Comparison of ENCODE assay signal across 8 mouse cellular contexts in genomic region chr17:65884691-65885397, GRCm38 (mm10). TPM values are rescaled to one million over a fixed set of nuclear protein-coding genes. Genes with fewer than 3 reads are reported as not detected.
DNase-seq lines count a peak whose midpoint lies in the region; ATAC-seq and TF ChIP-seq lines count a peak whose summit lies in the region.

No protein-coding gene starts in this region.

- peak; percentile 98 for ATAC-seq in heart, embryonic 11.5 days (replicated peaks; ENCODE audit: insufficient number of reproducible peaks, low FRiP score, low TSS enrichment)
- peak; percentile 100 for ATAC-seq in kidney, embryonic 16.5 days (ENCODE audit: low FRiP score, low TSS enrichment)

- no peaks in the 10 kb centered on the region for H3K27me3 ChIP-seq in C2C12 (ENCODE audit: control insufficient read depth, insufficient read depth, insufficient read length)
- H3K27me3 ChIP-seq in erythroblast, embryonic 14.5 days (ENCODE audit: control insufficient read depth), result no peaks in the 10 kb centered on the region
- no peaks in the 10 kb centered on the region for H3K27me3 ChIP-seq in heart, embryonic 11.5 days (ENCODE audit: control insufficient read depth, insufficient read depth, low read length)
- no peaks in the 10 kb centered on the region for H3K27me3 ChIP-seq in kidney, embryonic 16.5 days (ENCODE audit: insufficient read depth, low read length)
- no peaks in the 10 kb centered on the region for H3K27me3 ChIP-seq in liver, adult 2 months (ENCODE audit: control insufficient read depth, insufficient read depth, low read length)
- H3K27me3 ChIP-seq in myocyte (ENCODE audit: control insufficient read depth, insufficient read depth, insufficient read length), result no peaks in the 10 kb centered on the region
- no peaks in the 10 kb centered on the region; the same call in 1 of the 2 replicates for H3K27me3 ChIP-seq in splenic B cell, adult 2 months (ENCODE audit: control insufficient read depth, insufficient read depth, low read length, poor library complexity, severe bottlenecking)

- H3K9me3 ChIP-seq in erythroblast, embryonic 14.5 days (ENCODE audit: control insufficient read depth, low read length), result no peaks in the 10 kb centered on the region
- no peaks in the 10 kb centered on the region for H3K9me3 ChIP-seq in heart, embryonic 11.5 days (replicated peaks; ENCODE audit: control insufficient read depth, low read length)
- no peaks in the 10 kb centered on the region for H3K9me3 ChIP-seq in kidney, embryonic 16.5 days (ENCODE audit: low read length)

- H3K4me2 ChIP-seq in heart, embryonic 11.5 days, result peak overlapping the region; percentile 98
- H3K4me2 ChIP-seq in kidney, embryonic 16.5 days (replicated peaks; ENCODE audit: low read depth, low read length), result peak overlapping the region; percentile 92
- H3K4me2 ChIP-seq in myocyte (ENCODE audit: low read depth), result peak overlapping the region; percentile 83

- peak overlapping the region; percentile 89 for H3ac ChIP-seq in C2C12 (ENCODE audit: control insufficient read depth, insufficient read length, low read depth)
- peak overlapping the region; percentile 96 for H3ac ChIP-seq in myocyte (ENCODE audit: control insufficient read depth, insufficient read length)

- peaks cover 28% of the 10 kb centered on the region for H3K79me3 ChIP-seq in C2C12 (ENCODE audit: low read depth)

- peak overlapping the region; percentile 95 for H3K27ac ChIP-seq in heart, embryonic 11.5 days (ENCODE audit: low read depth, low read length)
- H3K27ac ChIP-seq in kidney, embryonic 16.5 days (ENCODE audit: low read length), result peak overlapping the region; percentile 100
- peak overlapping the region; percentile 85 for H3K27ac ChIP-seq in liver, adult 2 months (replicated peaks; ENCODE audit: insufficient read depth, low read depth, low read length)

- H3K4me3 ChIP-seq in C2C12 (ENCODE audit: insufficient read depth, poor library complexity, severe bottlenecking), result peak overlapping the region; percentile 75
- H3K4me3 ChIP-seq in erythroblast, embryonic 14.5 days (replicated peaks), result peak overlapping the region; percentile 92
- H3K4me3 ChIP-seq in heart, embryonic 11.5 days (ENCODE audit: low read depth, low read length), result peak overlapping the region; percentile 69
- H3K4me3 ChIP-seq in kidney, embryonic 16.5 days (ENCODE audit: low read length), result peak overlapping the region; percentile 93
- peak overlapping the region; percentile 94 for H3K4me3 ChIP-seq in liver, adult 2 months (ENCODE audit: insufficient read depth, low read depth, low read length)
- peak overlapping the region; percentile 40 for H3K4me3 ChIP-seq in myocyte

- H3K36me3 ChIP-seq in C2C12 (ENCODE audit: control insufficient read depth, insufficient read depth), result no peaks in the 10 kb centered on the region
- no peaks in the 10 kb centered on the region; the same call in 1 of the 2 replicates for H3K36me3 ChIP-seq in erythroblast, embryonic 14.5 days (ENCODE audit: control insufficient read depth)
- H3K36me3 ChIP-seq in heart, embryonic 11.5 days (ENCODE audit: control insufficient read depth, insufficient read depth, low read length), result no peaks in the 10 kb centered on the region
- H3K36me3 ChIP-seq in kidney, embryonic 16.5 days (ENCODE audit: insufficient read depth, low read length), result no peaks in the 10 kb centered on the region
- H3K36me3 ChIP-seq in liver, adult 2 months (ENCODE audit: control insufficient read depth, insufficient read depth, low read length), result no peaks in the 10 kb centered on the region
- no peaks in the 10 kb centered on the region for H3K36me3 ChIP-seq in myocyte (ENCODE audit: control insufficient read depth, insufficient read depth)
- H3K36me3 ChIP-seq in splenic B cell, adult 2 months (ENCODE audit: control insufficient read depth, insufficient read depth, low read length, poor library complexity, severe bottlenecking), result no peaks in the 10 kb centered on the region

- TF ChIP-seq CTCF in C2C12 (IDR thresholded peaks at IDR 0.05; ENCODE audit: control insufficient read depth, insufficient read depth, insufficient read length), result no peak
- TF ChIP-seq CTCF in brain, embryonic 14.5 days (IDR thresholded peaks at IDR 0.05; ENCODE audit: borderline replicate concordance, extremely low read depth, insufficient read depth, insufficient read length), result no peak
- TF ChIP-seq CTCF in liver, adult 2 months (IDR thresholded peaks at IDR 0.05; ENCODE audit: low read depth, low read length), result no peak

- H3K79me2 ChIP-seq in C2C12 (ENCODE audit: control insufficient read depth, insufficient read depth) (peaks cover 47% of the 10 kb centered on the region), myocyte (ENCODE audit: control insufficient read depth, insufficient read depth) (peaks cover 36% of the 10 kb centered on the region)
- peaks cover 16% of the 10 kb centered on the region for H3K79me2 ChIP-seq in liver, adult 2 months (ENCODE audit: control insufficient read depth, insufficient read depth, low read length)

- WGBS in heart, embryonic 11.5 days (ENCODE audit: insufficient replicate concordance), result under 1% methylated on average over 55 of the region's 67 CpGs
- 0% methylated on average over 58 of the region's 67 CpGs for whole genome bisulfite sequencing in kidney, embryonic 16.5 days
- under 1% methylated on average over 67 of the region's 67 CpGs for WGBS in liver, adult 2 months

- DNase-seq in brain, embryonic 14.5 days (ENCODE audit: low read depth), result peak; percentile 100
- DNase-seq in liver, adult 2 months (ENCODE audit: extremely low read depth, low read depth, low spot score), result peak; percentile 95
- peak; percentile 98 for DNase-seq in splenic B cell, adult 2 months (ENCODE audit: low read depth, low spot score)

- peaks cover 45% of the 10 kb centered on the region for H3K4me1 ChIP-seq in erythroblast, embryonic 14.5 days (ENCODE audit: control insufficient read depth)
- peaks cover 14% of the 10 kb centered on the region for H3K4me1 ChIP-seq in heart, embryonic 11.5 days (ENCODE audit: control insufficient read depth, insufficient read depth, low read length)
- H3K4me1 ChIP-seq in kidney, embryonic 16.5 days (ENCODE audit: insufficient read depth, low read length), result peaks cover 31% of the 10 kb centered on the region
- H3K4me1 ChIP-seq in liver, adult 2 months (ENCODE audit: control insufficient read depth, insufficient read depth, low read length), result peaks cover 2% of the 10 kb centered on the region; the same call in 1 of the 2 replicates

- TF ChIP-seq POLR2A in brain, embryonic 14.5 days (IDR thresholded peaks at IDR 0.05; ENCODE audit: borderline replicate concordance, extremely low read depth, insufficient read depth, insufficient read length, poor library complexity, severe bottlenecking), result peak; percentile 66
- TF ChIP-seq POLR2A in liver, adult 2 months (IDR thresholded peaks at IDR 0.05; ENCODE audit: extremely low read depth, insufficient read depth, low read length), result peak; percentile 76; the same call in 1 of the 2 replicates
- TF ChIP-seq POLR2A in myocyte (IDR thresholded peaks at IDR 0.05; ENCODE audit: insufficient read length, low read depth), result peak; percentile 59

- peak overlapping the region; percentile 90 for H3K9ac ChIP-seq in heart, embryonic 11.5 days (ENCODE audit: low read depth, low read length)
- H3K9ac ChIP-seq in kidney, embryonic 16.5 days (replicated peaks; ENCODE audit: low read length), result peak overlapping the region; percentile 85
- H3K9ac ChIP-seq in liver, adult 2 months (ENCODE audit: low read depth, low read length), result peak overlapping the region; percentile 89

TF ChIP-seq in C2C12, 6 proteins besides CTCF, POLR2A, EP300 and RAD21:
- TF ChIP-seq MYOG (IDR thresholded peaks at IDR 0.05; ENCODE audit: control insufficient read depth, extremely low read depth, insufficient read length), result no peak
- peak; percentile 52 for TF ChIP-seq MAX (IDR thresholded peaks at IDR 0.05)
- TF ChIP-seq FOSL1 (IDR thresholded peaks at IDR 0.05; ENCODE audit: insufficient read depth, low read length, poor library complexity, severe bottlenecking), result no peak
- no peak for TF ChIP-seq MYOD1 (IDR thresholded peaks at IDR 0.05; ENCODE audit: control insufficient read depth, insufficient read length, low read depth)
- TF ChIP-seq CEBPB (IDR thresholded peaks at IDR 0.05; ENCODE audit: low read depth), result no peak
TF ChIP-seq in C2C12: peak in this region for 1.

TF ChIP-seq in myocyte, 11 proteins besides CTCF, POLR2A, EP300 and RAD21:
- TF ChIP-seq E2F4 (IDR thresholded peaks at IDR 0.05; ENCODE audit: insufficient read depth) (peak; percentile 34), TCF12 (IDR thresholded peaks at IDR 0.05; ENCODE audit: insufficient read depth, poor library complexity, severe bottlenecking) (no peak), MAX (IDR thresholded peaks at IDR 0.05; ENCODE audit: low read depth) (no peak), USF1 (IDR thresholded peaks at IDR 0.05; ENCODE audit: low read depth) (no peak), MYOD1 (IDR thresholded peaks at IDR 0.05; ENCODE audit: control insufficient read depth in 1 of 3, insufficient read length in 2 of 3, low read depth in 2 of 3) (no peak), REST (IDR thresholded peaks at IDR 0.05; ENCODE audit: insufficient read depth, insufficient read length) (no peak), MYOG (IDR thresholded peaks at IDR 0.05; ENCODE audit: control insufficient read depth in 1 of 3, insufficient read depth in 1 of 3, insufficient read length in 2 of 3, low read depth in 2 of 3) (no peak), TCF3 (IDR thresholded peaks at IDR 0.05; ENCODE audit: insufficient read length, low read depth) (no peak), SRF (IDR thresholded peaks at IDR 0.05; ENCODE audit: control insufficient read depth, insufficient read length, low read depth) (no peak), CEBPB (IDR thresholded peaks at IDR 0.05; ENCODE audit: insufficient read depth, poor library complexity, severe bottlenecking) (no peak), POLR2AphosphoS2 (IDR thresholded peaks at IDR 0.05; ENCODE audit: insufficient read length, low read depth) (peak; percentile 81)

RNA-seq across cellular contexts. Expression of gene Ralbp1, which starts 0.8 kb away (rescaled TPM):
- polyA plus RNA-seq in C2C12 (2012; fragmentation: generic; extraction: Trizol) (21.9 TPM), myocyte (2012; fragmentation: generic; extraction: Trizol) (24.5 TPM)
- polyA plus RNA-seq in brain, embryonic 14.5 days (2012; rRNA removed), result 28.4 and 32.5 TPM in 2 replicates
- polyA plus RNA-seq in erythroblast, embryonic 14.5 days (2012), result 34.5 and 36.9 TPM in 2 replicates
- polyA plus RNA-seq in heart, embryonic 11.5 days (2014; fragmentation: Nextera tagmentation; extraction: Ambion mirVana), result 46.9 and 47.5 TPM in 2 replicates
- 68.7 and 71.0 TPM in 2 replicates for polyA plus RNA-seq in kidney, embryonic 16.5 days (2015; fragmentation: Nextera tagmentation; extraction: Ambion mirVana)
- 14.3 and 14.5 TPM in 2 replicates for total RNA-seq in liver, adult 2 months (2014; rRNA removed)
- 10.2 and 10.3 TPM in 2 replicates for polyA plus RNA-seq in liver, adult 2 months (2012; rRNA removed)

Comparison
In these comparisons a context has a peak if more than half of its experiments do, and no peak if none do; other contexts are left out.
1. Peak in every context shown above with its lines: DNase-seq, ATAC-seq, H3K4me3 ChIP-seq and H3K27ac ChIP-seq.
2. H3K4me3 ChIP-seq: peak in every context shown above with its lines; median percentile 94 in liver, adult 2 months; 93 in kidney, embryonic 16.5 days; 92 in erythroblast, embryonic 14.5 days; 75 in C2C12; 69 in heart, embryonic 11.5 days; 40 in myocyte.